Mouse (Mus musculus) urinary bladder, adult 2 months (tissue): ENCODE measurements around the gene 4931440F15Rik. TPM values are rescaled to one million over a fixed set of nuclear protein-coding genes. Genes with fewer than 3 reads are reported as not detected.
"Not testable (repeated sequence)": the region's sequence is repeated elsewhere in the genome, so short reads cannot be mapped to it uniquely, and the experiment has no call there.

Experiments used
- DNase-seq: peaks from one replicate; pipeline ENCODE4 v3.0.0; 2022; ENCODE audit warnings: low spot score
- polyA plus RNA-seq: library from polyadenylated mRNA; depleted of rRNA; stranded (reverse); fragments of >200 nt; gene quantifications from 2 replicates; pipeline ENCODE4 v1.2.3, GENCODE M21; 2012; rRNA removed

4931440F15Rik gene
- 0.04 and 0.15 TPM in 2 replicates for polyA plus RNA-seq

DNA sequence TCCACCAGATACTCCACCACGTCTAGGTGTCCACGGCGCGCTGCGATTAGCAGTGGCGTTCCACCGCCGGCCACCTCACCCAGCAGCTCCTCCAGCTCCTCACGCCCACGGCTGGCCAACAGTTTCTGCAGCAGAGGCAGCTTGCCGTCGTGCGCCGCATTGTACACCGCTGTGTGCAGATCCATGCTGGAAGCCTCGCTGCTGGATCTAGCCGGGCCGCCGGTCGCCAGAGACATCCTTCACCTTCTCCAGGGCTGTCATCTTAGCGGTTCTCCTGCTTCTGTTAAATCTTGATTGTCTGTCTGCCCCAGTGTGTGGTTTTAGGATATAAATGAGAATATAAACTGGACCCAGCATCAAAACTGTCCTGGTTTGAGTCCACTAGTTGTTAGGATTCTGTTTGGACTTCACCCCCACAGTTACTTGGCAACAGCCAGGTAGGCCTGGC lies at the start of gene 4931440F15Rik:
4931440F15Rik (minus strand) TSS at position 398 of the 448 bp plus-strand sequence.
- DNase-seq = not testable (repeated sequence)

DNA sequence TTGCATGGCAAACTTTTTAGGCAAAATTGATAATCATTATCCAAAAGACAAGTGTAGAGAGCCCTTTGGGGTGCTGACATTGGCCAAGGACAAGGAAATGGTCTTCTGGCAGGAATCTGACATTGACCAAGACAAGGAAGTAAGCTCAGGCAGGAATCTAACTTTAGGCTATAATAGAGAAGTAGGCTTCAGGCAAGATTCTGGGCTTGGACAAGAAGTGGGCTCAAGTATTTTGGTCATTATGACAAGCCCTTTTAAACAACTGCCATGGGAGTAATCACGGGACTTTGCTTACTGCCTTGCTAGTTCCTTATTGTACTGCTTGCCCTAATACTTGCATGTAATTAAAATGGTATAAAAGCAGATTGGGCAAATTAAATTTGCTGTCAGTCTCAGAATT lies 49.3 kb upstream of the 4931440F15Rik start:
- DNase-seq = not testable (repeated sequence)

DNA sequence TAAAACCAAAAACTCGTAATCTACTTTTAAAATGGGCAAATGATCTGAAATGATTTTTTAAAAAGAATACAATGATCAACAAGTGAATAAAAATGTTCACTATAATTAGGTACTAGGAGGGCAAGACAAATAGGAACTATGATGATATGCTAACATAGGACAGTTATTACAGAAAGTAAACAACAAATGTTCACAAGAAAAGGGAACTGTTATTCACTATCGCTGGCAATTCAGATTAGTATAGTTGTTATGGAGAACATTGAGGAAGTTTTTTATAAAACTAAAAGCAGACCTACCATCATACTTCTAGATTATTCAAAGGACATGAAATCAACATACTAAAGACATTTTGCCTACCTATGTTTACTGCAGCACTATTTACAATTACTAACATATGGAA lies 44.7 kb upstream of the 4931440F15Rik start:
- DNase-seq = no peak

DNA sequence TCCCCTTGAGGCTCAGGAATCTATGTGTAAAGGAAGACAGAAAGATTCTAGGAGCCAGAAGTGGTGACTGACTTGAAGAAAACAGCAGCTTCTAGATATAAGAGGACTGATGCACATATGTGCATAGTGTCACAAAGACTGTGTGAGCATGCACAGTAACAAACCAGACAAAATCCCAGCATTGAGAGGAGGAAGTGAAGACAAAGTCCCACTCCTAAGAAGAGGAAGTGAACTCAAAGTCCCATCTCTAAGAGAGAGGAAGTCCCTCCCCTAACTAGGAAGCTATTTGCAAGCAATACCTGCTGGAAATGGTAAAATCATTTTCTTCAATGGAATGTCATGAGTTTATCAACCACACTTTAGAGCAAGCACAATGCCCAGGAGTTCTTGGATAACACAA lies 38.8 kb upstream of the 4931440F15Rik start:
- DNase-seq = no peak

DNA sequence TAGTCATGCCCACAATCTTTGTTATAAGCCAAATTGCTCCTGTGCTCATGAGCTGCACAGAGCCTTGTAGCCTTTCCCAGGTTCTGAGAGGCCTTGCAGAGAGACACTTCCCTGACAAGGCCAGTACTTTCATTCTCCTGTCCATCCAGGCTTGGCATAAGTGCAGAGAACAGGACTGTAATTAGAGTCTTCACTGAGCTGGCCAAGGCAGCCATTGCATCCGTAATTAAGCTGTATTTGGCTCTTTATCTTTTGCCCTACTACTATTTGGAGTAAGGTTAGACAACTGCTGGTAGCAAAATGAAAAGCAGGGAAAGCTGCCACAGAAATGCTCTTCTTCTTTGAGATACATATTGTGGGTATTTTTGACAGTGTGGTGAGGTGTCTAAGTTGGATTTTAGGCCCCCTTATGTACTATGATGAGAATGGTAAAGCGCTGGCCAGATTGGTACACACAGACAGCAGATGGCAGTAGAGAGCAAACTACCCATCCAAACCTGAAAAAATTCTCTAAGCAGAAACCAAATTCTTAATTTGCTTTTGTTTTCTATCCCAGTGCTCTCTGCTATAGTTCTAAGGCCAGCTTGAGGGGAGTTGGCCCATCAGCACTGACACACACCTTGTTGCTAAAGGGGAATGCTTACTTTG lies 36.4 kb upstream of the 4931440F15Rik start:
- no peak for DNase-seq

DNA sequence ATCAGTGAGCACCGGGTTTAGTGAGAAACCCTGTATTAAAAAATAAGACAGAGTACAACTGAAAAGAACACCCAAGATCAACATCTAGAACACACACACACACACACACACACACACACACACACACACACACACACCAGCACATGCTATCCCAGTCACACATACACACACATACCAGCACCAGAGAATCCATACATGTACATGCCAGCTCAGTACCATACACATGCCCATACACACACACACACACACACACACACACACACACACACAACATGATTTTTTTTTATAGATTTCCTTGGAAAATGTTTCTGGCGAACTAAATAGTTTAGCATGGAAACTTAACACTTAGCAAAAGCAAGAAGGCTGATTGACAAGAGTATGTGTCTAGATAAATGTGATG lies 35.6 kb upstream of the 4931440F15Rik start:
- DNase-seq = no peak

DNA sequence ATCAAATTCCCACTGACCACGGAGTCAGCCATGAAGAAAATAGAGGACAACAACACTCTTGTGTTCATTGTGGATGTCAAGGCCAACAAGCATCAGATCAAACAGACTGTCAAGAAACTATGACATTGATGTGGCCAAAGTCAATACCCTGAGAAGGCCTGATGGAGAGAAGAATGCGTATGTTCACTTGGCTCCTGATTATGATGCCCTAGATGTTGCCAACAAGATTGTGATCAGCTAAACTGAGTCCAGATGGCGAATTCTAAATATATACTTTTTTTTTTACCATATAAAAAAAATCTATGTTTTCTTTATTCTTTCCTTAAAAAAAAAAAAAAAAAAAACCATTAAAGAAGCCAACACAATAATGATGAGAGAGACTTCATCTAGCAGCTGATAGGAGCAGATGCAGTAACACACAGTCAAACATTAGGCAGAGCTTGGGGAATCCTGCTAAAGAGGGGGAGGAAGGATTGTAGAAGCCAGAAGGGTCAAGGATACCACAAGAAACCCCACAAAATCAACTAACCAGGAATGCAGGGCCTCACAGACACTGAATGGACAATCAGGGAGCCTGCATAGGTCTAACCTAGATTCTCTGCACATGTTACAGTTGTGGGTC lies 15.2 kb upstream of the 4931440F15Rik start:
- DNase-seq = no peak

DNA sequence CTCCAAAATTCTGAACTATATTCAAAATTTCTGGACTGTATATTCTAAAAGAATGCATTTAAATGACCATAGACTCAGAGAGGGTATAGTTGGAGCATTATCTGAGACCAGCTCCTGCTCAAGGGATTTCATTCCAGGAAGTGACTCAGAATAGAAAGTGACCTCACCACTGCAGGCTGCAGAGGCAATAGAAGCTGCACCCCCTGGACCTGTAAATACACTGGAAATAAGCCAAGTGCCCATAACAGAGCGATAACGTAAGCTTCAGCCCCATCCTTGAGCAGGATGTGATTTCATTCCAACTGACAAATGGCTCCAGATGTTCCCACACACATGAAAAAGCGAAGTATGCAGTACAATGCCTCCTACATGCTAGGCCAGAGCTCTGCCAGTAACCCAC lies 14.3 kb upstream of the 4931440F15Rik start:
- no peak for DNase-seq

DNA sequence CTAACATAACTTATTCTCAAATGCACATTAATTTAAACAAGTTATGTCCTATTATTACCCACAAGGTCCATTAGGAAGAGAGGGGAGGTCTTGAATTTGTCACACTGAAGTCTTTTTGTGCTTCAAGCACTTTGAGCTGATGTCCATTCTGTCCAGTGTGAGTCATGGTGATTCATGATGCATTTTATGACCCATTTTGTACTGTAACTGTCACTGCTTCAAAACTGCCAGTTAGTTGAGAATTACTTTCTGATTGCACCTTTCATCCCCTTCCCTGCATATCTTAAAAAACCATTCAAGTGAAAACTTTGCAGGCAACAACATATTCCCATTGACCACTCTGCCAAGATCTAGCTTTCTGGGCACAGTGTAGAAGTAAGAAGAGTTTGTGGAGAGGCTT lies 11.6 kb upstream of the 4931440F15Rik start:
- no peak for DNase-seq

DNA sequence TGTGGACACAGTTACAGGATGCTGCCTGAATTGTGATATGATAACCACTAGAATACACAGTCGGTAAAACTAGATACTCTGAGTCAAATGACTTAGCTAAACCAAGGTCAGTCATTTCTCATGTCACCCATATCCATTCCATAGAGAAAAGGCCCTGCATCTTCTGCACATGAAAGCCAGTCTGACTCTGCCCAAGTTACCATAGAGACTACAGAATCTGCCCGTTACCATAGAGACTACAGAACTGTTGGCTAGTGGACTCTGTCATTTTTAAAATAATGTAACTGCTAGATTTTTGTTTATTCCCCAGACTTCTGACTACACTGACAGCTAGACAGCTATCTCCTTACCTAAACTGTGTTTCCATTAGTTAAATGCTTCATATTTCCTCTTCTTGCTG lies 2.3 kb upstream of the 4931440F15Rik start:
- no peak for DNase-seq

DNA sequence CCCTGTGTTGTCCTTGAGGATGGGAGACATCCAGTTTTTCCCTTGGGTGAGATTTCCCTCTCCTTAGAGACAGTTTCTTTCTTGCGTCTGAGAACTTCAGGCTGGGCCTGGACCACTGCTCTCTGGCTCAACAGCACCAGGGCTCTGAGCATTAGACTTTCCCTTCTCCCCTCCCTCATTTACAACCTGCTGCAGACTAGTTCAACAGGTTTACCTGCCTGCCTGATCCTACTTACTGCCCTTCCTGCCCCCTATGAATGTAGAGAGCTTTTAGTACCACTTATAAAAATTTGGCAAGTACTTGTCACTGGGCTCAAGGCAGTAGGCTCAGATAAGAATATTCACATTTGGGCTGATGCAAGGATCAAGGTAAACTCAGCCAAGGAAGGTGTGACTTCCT lies 533 bp upstream of the 4931440F15Rik start:
- no peak for DNase-seq

DNA sequence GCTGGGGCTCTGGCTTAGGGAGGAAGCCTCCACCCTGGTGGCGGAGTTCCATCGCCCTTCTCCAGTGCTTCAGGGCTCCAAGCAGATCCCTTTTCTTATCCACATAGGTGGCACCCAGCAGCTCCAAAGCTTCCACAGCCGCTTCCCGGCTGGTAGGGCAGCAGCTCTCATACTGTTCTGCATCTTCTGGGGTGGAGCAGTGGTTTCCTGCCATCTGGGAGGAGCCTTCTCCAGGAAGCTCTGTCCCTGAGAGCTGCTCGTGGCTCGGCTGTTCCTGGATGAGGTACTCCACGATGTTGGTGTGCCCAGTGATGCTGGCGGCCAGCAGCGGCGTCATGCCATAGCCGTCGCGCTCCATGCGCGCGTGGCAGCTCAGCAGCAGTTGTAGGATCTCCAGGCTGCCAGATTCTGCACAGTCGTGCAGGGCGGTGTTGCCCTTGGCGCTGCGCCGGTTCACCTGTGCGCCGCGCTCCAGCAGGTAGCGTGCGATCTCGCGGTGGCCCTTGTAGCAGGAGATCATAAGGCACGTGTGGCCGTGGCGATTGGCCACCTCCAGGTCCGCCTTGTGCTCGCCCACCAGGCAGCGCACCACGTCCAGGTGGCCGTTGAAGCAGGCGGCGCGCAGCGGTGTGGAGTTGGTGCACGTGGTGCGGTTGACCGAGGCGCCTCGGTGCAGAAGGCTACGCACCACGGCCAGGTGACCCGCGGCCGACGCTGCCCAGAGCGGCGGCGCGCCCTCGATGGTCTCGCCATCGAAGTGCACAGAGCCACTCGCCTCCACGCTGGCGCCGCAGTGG lies 796 bp downstream of the 4931440F15Rik start:
- DNase-seq = not testable (repeated sequence)

DNA sequence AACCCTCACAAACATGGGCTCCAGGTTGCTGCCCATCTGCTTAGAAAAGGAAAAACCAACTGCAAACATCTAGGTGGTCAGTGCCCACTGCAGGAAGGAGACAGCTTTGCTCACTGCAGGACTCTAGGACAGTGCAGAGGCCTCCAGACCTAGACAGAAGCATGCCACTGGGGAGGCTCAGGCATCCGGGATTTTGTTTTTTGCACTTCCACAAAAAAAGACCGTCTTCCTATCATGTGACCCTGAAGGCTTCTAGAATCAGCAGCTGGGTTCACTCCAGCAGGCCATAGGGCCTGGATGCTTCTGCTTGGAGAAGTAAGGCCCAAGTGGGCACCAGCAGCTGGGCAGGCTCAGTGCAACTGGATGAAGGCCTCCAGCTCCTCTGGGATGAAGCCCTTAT lies 2.3 kb downstream of the 4931440F15Rik start:
- no peak for DNase-seq

DNA sequence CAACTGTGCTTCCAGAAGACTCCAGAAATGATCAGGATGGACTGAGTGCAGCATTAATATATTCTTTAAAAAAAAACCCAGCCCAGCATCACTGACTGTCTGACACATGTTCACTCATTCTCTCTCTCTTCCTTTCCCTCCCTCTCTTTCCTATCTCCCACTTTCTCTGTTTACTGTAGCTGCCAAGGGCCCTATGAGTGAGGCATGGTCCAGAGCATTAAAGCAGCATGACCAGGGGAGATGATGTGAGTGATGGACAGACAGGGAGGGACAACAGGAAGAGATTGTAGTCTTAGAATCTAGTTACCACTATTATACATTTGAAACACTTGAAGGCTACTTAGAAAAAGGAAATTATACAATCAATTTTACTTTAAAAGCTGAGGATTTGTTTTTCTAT lies 9.8 kb downstream of the 4931440F15Rik start:
- no peak for DNase-seq

DNA sequence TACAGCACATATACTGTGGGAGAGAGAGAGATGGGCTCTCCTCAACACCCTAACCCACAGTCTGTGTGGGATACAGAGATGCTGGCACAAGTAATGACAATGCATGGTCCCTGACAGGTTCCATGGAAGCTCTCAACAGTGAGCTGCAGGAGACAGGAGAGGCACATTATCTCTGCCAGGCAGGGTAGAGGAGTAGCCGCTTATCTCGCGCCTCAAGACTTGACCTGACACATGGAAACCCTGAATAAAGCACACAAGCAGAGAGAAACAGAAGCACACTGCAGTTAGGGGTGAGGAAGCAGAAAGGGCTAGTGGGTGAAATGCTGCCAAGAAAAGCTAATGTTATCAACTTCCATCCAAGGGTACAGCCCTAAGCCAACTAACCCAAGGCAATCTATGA lies 10.2 kb downstream of the 4931440F15Rik start:
- no peak for DNase-seq

DNA sequence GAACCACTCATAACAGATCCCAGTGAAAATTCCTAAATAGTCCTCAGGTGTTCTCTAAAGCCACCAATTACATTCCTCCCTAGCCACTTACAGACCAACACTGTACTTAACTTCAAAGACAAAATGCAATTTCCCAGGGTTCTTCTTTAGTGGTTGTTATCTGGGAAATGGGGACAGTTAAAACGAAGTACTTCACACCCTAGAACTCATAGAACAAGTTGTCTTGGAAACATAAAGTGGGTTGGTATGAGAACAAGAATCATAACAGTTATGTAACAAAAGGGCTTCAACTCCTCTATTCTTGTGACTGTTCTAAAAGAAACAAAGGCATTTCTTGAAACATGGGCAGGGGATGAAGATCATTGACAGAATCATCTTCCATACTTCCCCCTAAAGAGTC lies 12.2 kb downstream of the 4931440F15Rik start:
- no peak for DNase-seq

DNA sequence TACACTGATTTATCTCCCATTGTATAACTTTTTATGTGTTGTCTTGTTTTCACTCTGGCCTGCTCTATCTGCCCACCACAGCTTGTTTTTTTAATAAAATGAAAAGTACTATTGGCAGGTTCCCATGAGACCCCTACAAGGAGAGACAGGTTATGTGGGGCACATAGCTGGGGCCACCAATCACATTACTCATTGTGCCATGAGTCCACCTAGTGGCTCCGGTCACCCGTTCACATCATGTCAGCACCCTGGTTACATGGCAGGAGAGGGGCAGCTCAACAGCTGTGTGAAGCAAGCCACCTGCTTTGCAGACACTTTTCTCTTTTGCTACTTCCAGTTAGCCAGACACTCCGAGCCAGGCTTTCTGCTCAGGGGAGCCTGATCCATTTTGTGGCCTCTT lies 13.0 kb downstream of the 4931440F15Rik start:
- no peak for DNase-seq

DNA sequence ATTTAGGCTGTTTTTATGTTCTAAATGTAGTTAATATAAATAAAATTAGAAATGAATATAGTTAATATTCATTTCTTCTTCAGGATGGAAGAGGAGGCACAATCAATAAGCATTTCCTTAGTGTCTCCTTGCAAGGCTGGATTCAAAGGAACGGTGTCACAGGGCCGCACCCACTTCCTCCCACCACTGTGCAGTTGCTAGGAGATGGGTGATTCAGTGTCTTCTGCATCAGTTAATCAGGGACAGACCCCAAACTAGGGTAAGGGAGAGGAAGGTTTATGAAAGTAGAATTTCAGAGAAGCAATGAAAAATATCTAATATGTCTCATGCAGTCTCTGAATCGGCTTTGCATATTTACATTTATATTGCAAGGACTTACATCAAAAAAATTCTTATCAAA lies 15.1 kb downstream of the 4931440F15Rik start:
- no peak for DNase-seq

DNA sequence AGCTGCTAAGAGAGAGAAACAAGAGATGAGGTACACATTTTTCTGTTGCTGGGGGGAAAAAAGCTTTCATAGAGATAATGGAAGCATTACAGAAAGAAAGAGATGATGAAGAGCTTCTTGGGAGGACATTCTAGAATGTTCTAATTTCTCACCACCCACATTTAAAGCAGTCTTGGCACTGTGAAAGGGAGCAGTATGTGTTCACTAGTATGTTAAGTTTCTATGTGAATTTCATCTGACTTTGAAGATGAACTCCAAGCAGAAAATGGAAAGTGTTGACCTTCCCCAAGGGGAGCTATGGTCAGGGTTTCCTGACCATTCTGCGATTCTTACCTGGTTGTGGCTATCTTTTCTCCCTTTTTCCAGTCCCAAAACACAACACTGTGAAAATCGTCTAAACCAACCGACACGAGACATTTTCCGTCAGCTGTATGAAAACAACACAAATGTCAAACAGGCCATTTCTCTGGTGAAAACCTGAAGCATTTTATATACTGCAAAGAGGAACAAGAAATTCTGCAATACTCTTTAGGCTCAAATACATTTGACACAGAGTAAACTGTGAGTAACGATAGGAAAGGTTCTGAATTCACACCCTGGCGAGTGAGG lies 16.4 kb downstream of the 4931440F15Rik start:
- no peak for DNase-seq

DNA sequence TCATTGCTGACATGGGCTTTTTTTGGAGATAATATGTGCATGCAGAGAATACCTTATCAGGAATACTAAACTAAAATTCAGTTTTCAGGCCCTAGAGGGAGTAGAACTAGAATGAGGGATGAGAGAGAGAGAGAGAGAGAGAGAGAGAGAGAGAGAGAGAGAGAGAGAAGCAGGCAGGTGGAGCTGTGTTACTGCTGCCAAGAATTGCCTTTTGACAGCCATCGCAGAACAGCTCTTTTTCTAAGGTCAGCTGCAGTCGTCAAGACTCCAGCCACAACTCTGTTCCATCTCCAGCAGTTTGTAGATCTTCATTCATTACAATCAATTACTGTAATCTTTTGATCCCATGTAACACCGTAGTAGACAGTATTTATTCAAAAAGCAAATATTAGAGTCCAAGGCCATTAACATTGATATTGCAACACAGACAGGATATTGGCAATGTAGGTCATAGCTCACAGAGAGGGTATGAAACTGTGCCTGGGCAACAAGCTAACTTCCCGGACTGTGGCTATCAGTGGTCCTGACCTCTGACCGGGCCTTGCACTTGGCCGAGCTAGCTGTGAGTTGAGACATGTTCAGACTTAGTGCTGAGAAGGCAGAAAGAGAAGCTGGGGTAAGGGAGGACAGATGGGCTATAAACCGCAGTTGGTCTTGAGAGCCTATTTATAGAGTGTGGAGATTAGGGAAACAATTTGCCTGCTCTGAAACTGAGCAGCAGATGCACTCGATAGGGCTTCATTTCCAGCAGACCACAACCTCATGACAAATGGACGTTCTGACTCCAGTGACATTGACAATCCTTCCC lies 17.1 kb downstream of the 4931440F15Rik start:
- DNase-seq = no peak

DNA sequence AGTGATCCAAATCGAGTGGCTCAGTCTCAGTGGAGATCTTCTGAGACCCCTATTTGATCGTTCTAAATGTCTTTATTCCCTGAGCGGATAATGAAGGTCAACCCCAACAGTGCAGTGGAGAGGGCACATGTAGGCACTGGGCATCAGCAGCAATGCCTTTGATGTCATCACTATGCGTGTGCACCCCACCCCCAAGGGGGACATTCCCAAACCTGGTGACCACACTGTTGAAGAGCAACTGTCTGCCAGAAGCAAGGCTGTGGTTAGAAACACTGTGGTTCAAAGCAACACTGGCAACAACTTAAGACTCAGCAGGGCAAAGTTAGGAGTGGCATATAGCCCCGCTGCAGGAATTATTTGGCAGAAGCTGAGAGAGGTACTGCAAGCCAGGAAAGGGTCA lies 18.1 kb downstream of the 4931440F15Rik start:
- DNase-seq = no peak
